ENCODE assay signal across 15 mouse cellular contexts in genomic region chr10:40233241-40233640, GRCm38 (mm10).
"Had no signal": no experiment of that assay in that cellular context is flagged by ENCODE, and none has a peak within 500 bp of the region (broad histone marks: within the 10 kb centered on the region; RNA-seq: fewer than 3 reads in every experiment).

No protein-coding gene starts in this region.

- H3K9ac ChIP-seq: liver, postnatal 0 days; lung, embryonic 15.5 days; midbrain, embryonic 13.5 days; midbrain, embryonic 15.5 days; neural tube, embryonic 12.5 days; stomach, embryonic 15.5 days had no signal

- ATAC-seq: liver, postnatal 0 days; lung, postnatal 0 days; midbrain, embryonic 13.5 days; midbrain, embryonic 15.5 days had no signal

- H3K27me3 ChIP-seq: lung, embryonic 15.5 days; megakaryocyte, embryonic 14.5 days; midbrain, embryonic 13.5 days; midbrain, embryonic 15.5 days; neural tube, embryonic 12.5 days; stomach, embryonic 15.5 days had no signal

- H3K4me2 ChIP-seq: lung, embryonic 15.5 days; midbrain, embryonic 11.5 days; midbrain, embryonic 13.5 days; midbrain, embryonic 15.5 days; neural tube, embryonic 12.5 days; stomach, embryonic 15.5 days had no signal

- H3K9me3 ChIP-seq: lung, embryonic 15.5 days; megakaryocyte, embryonic 14.5 days; midbrain, embryonic 13.5 days; midbrain, embryonic 15.5 days; neural tube, embryonic 12.5 days; stomach, embryonic 15.5 days had no signal

- H3K27ac ChIP-seq: lung, embryonic 15.5 days; macrophage; midbrain, embryonic 13.5 days; midbrain, embryonic 15.5 days; neural tube, embryonic 12.5 days; stomach, embryonic 15.5 days; stomach, postnatal 0 days had no signal

- DNase-seq: liver, postnatal 0 days; lung, adult 2 months; lung, postnatal 14 days; lung, postnatal 36 days; right cerebral cortex, postnatal 14 days had no signal

- H3K4me1 ChIP-seq: lung, embryonic 15.5 days; midbrain, embryonic 13.5 days; midbrain, embryonic 15.5 days; neural tube, embryonic 12.5 days; stomach, embryonic 15.5 days had no signal

- H3K4me3 ChIP-seq: lung, embryonic 15.5 days; midbrain, embryonic 13.5 days; midbrain, embryonic 15.5 days; neural tube, embryonic 12.5 days; stomach, embryonic 15.5 days had no signal
